Mouse (Mus musculus) liver, embryonic 14.5 days (tissue): ENCODE measurements around the gene Txnip. TPM values are rescaled to one million over a fixed set of nuclear protein-coding genes. Genes with fewer than 3 reads are reported as not detected.

Experiments
- ATAC-seq: fragments of 200-750 bp; cut with Nextera tagmentation; 2 replicates; pipeline ENCODE4 v1.8.0; 2017; ENCODE audit warnings: moderate number of reproducible peaks, mild to moderate bottlenecking, moderate library complexity; ENCODE audit not compliant: insufficient read depth
- DNase-seq, 3 experiments: peaks; one replicate each; pipeline ENCODE4 v3.0.0-alpha.2; 2012 to 2013; ENCODE audit warnings: low read depth in 3 of 3, low spot score in 3 of 3
- H3K27ac ChIP-seq: fragments of 300-500 bp; sonication (generic); 2 replicates; pipeline ENCODE4 v1.5.1; 2014; ENCODE audit warnings: moderate library complexity, mild to moderate bottlenecking, control low read depth, inconsistent platforms
- H3K27me3 ChIP-seq: fragments of 300-500 bp; sonication (generic); 2 replicates; pipeline ENCODE4 v1.6.1; 2014; ENCODE audit warnings: mild to moderate bottlenecking, low read length, moderate library complexity; ENCODE audit not compliant: control insufficient read depth, insufficient read depth
- H3K36me3 ChIP-seq: fragments of 300-500 bp; sonication (generic); replicated peaks from 2 replicates; pipeline ENCODE4 v1.6.1; 2014; ENCODE audit warnings: low read depth; ENCODE audit not compliant: control insufficient read depth, insufficient read depth
- H3K4me1 ChIP-seq, 2 experiments: fragments of 200-500 bp in 1 of 2; fragments of 300-500 bp in 1 of 2; sonication (generic) in 1 of 2; replicated peaks; 2 replicates each; pipeline ENCODE4 v1.6.1; 2012 to 2014; ENCODE audit warnings: antibody characterized with exemption in 1 of 2, inconsistent platforms in 1 of 2, low read length in 1 of 2; ENCODE audit not compliant: control insufficient read depth in 2 of 2, insufficient read depth in 2 of 2
- H3K4me2 ChIP-seq: fragments of 300-500 bp; sonication (generic); 2 replicates; pipeline ENCODE4 v1.6.1; 2014; ENCODE audit warnings: low read depth, mild to moderate bottlenecking, control low read depth, moderate library complexity
- H3K4me3 ChIP-seq, 2 experiments: fragments of 200-500 bp in 1 of 2; fragments of 300-500 bp in 1 of 2; sonication (generic) in 1 of 2; 2 replicates each; pipeline ENCODE4 v1.5.1; 2012 to 2014; ENCODE audit warnings: low read depth in 2 of 2, low read length in 2 of 2, mild to moderate bottlenecking in 2 of 2, control low read depth in 1 of 2, inconsistent platforms in 1 of 2, moderate library complexity in 1 of 2; ENCODE audit not compliant: insufficient read depth in 1 of 2
- H3K9ac ChIP-seq: fragments of 300-500 bp; sonication (generic); replicated peaks from 2 replicates; pipeline ENCODE4 v1.6.1; 2014; ENCODE audit warnings: mild to moderate bottlenecking, control low read depth, moderate library complexity
- H3K9me3 ChIP-seq: fragments of 300-500 bp; sonication (generic); 2 replicates; pipeline ENCODE4 v1.6.1; 2016; ENCODE audit warnings: low read length, mixed read lengths; ENCODE audit not compliant: control insufficient read depth
- CTCF ChIP-seq: IDR thresholded peaks from 2 replicates; pipeline ENCODE4 v1.5.1; 2016; ENCODE audit warnings: antibody characterized with exemption, low read depth, control low read depth
- EP300 ChIP-seq: IDR thresholded peaks from 2 replicates; pipeline ENCODE4 v1.6.1; 2016; ENCODE audit warnings: antibody characterized with exemption, low read depth
- WGBS: fragments of 180-500 bp; shearing (Covaris S2); extraction: QIAGEN DNeasy Blood & Tissue Kit; methylation state at CpG from one replicate; pipeline ENCODE4 v1.1.7; 2014; ENCODE audit not compliant: insufficient replicate concordance; 5-methylcytosine and 5-hydroxymethylcytosine counted together
- polyA plus RNA-seq, 2 experiments: library from polyadenylated mRNA; depleted of rRNA in 1 of 2; stranded (reverse) in 1 of 2; unstranded in 1 of 2; fragments of >200 nt; fragmentation: Nextera tagmentation in 1 of 2; extraction: Ambion mirVana in 1 of 2; gene quantifications; 2 replicates each; pipeline versions ENCODE4 v1.2.1 to v1.2.3; 2012 to 2014

Txnip gene
- polyA plus RNA-seq, 2 experiments, result 32.5 to 42.8 TPM

DNA sequence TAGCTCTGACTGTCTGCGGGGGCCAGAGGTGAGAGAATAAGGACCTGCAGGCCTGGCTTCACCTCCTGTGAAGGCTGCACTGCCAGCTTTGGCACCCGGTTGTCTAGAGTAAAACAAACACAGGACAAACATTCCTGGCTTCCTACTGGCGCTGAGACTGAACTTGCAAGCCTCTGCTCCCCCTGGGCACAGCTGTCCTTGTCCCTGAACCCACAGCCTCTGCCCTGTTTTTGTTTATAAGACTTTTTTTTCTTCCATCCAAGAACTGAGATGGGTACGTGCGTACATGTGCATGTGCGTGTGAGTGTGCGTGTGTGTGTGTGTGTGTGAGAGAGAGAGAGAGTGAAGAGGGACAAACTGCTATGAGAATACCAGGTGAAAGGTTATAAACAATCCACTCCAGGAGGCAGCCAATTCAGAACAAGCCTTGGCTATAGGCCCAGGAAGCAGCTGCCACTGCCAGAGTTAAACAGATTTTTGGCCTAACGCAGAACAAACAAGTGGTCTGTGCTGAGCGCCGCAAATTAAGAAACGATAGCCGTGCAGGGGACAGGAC is 2.6 kb upstream of the Txnip start:
- no peak overlapping the region for H3K4me3 ChIP-seq
- TF ChIP-seq EP300, result no peak
- TF ChIP-seq CTCF, result no peak
- DNase-seq (no peak), ATAC-seq (no peak)
- WGBS, result 78% methylated on average over 12 of the region's 12 CpGs
- H3K27ac ChIP-seq, result no peak overlapping the region
- H3K4me1 ChIP-seq, result peaks cover 7 to 11% of the 10 kb centered on the region in 2 experiments
- peaks cover 7% of the 10 kb centered on the region for H3K36me3 ChIP-seq
- no peak overlapping the region for H3K9ac ChIP-seq
- no peaks in the 10 kb centered on the region for H3K9me3 ChIP-seq
- H3K27me3 ChIP-seq, result no peaks in the 10 kb centered on the region
- no peak overlapping the region for H3K4me2 ChIP-seq

DNA sequence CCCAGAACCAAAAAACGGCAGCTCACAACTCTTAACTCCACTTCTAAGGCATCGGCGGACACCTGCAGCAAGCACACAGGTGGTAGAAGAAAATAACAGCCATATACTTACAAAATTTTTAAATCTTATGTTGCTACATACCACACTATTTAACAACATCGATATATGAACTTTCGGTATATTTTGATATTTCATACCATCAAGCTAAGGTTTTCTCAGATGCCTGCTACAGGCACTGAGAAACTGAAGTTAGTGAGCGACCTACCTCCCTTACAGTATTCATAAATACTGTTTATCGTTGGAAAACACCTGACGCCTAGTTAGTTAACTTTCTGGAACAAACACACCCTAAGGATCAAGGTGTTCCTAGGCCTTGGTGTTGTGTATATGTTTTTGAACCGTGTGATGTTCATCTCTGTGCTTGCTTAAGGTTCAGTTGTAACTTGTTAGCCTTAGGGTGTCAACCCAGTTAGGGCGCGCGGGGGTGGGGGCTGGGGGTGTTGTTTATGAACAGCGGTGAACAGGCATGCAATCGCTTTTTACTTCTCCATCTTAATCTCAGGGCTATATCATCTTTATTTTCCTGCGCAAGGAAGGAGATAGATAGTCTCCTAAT is 1.6 kb upstream of the Txnip start:
- H3K4me2 ChIP-seq, result peak overlapping the region; percentile 99
- H3K9ac ChIP-seq, result no peak overlapping the region
- no peaks in the 10 kb centered on the region for H3K9me3 ChIP-seq
- TF ChIP-seq CTCF, result no peak
- no peak for TF ChIP-seq EP300
- peaks cover 10 to 12% of the 10 kb centered on the region in 2 experiments for H3K4me1 ChIP-seq
- 60% methylated on average over 15 of the region's 15 CpGs for WGBS
- no peak overlapping the region for H3K27ac ChIP-seq
- H3K36me3 ChIP-seq, result peaks cover 15% of the 10 kb centered on the region
- ATAC-seq (no peak), DNase-seq (no peak)
- H3K4me3 ChIP-seq, result peak overlapping the region in 1 of 2 experiments; percentile 89; a peak in 1 of 4 replicates
- no peaks in the 10 kb centered on the region for H3K27me3 ChIP-seq

DNA sequence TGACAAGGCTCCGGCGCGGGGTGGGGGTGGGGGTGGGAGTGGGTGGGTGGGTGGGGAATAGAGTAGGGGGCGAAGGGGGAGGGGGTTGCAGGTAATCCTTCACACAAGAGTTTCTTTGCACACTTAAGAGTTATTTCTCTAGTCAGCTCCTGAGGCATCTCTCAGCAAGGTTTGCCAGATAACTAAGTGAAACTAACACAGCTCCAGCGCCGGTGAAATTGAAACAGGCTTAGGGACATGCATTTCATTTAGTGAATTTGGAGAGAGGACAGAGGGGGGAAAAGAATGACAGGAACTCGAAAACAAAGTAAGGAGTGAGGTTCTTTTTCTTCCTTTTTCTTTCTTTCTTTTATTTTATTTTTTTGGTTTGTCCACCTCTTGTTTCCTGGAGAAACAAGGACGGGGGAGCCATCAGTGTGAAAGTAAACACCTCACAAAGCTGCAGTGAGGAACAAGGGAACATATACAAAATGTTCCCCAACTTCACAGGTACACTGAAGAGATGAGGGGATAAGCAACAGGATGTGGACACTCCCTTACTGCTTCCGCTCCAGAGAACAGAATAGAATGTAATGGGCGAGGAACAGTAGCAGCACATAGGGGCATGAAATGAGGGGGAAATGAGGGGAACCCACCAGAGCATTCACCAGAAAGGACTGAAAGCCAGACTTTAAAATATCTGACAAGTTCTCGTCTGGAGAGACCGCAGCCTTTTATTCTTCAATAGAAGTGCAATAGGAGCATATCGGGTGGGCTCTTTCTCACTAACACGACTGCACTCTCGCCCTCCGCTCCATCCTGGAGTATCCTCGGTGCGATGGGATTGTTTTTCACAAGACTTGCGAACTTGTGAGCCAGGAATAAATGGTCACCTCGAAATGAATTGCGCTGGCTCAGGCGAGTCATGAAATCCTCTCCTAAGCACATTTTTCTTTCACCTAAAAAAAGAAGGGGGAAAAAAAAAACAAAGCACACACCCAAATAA is 814 bp upstream of the Txnip start:
- Histone ChIP-seq H3K36me3 (peaks cover 15% of the 10 kb centered on the region), H3K4me3 (peak overlapping the region; percentile 82 to 89), H3K27ac (peak overlapping the region; percentile 85), H3K9ac (peak overlapping the region; percentile 97), H3K27me3 (no peaks in the 10 kb centered on the region), H3K4me2 (peak overlapping the region; percentile 99), H3K9me3 (no peaks in the 10 kb centered on the region), H3K4me1 (peaks cover 10 to 15% of the 10 kb centered on the region in 2 experiments)
- WGBS, result 2% methylated on average over 22 of the region's 22 CpGs
- DNase-seq (no peak), ATAC-seq (no peak)
- TF ChIP-seq CTCF (no peak), EP300 (no peak)

DNA sequence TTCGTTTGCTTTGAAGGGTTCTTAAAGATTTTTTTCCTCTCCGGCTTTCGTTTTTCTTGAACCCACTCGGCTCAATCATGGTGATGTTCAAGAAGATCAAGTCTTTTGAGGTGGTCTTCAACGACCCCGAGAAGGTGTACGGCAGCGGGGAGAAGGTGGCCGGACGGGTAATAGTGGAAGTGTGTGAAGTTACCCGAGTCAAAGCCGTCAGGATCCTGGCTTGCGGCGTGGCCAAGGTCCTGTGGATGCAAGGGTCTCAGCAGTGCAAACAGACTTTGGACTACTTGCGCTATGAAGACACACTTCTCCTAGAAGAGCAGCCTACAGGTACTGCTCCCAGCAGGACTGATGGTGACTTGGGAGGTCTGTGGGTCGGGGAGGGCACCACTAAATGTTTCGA is 402 bp downstream of the Txnip start:
- peak overlapping the region; percentile 90 for H3K27ac ChIP-seq
- H3K27me3 ChIP-seq, result no peaks in the 10 kb centered on the region
- peaks cover 10 to 15% of the 10 kb centered on the region in 2 experiments for H3K4me1 ChIP-seq
- TF ChIP-seq EP300 (no peak), CTCF (no peak)
- no peak for DNase-seq
- peak; percentile 24; the same call in 1 of the 2 replicates for ATAC-seq
- no peaks in the 10 kb centered on the region for H3K9me3 ChIP-seq
- peak overlapping the region; percentile 99 for H3K4me2 ChIP-seq
- H3K4me3 ChIP-seq, result peak overlapping the region; percentile 89 to 99
- peak overlapping the region; percentile 97 for H3K9ac ChIP-seq
- H3K36me3 ChIP-seq, result peaks cover 15% of the 10 kb centered on the region
- under 1% methylated on average over 17 of the region's 17 CpGs for WGBS
